Mouse (Mus musculus) myocyte (in vitro differentiated cells): ENCODE measurements around the gene Olfr211. TPM values are rescaled to one million over a fixed set of nuclear protein-coding genes. Genes with fewer than 3 reads are reported as not detected.
"Not testable (repeated sequence)": the region's sequence is repeated elsewhere in the genome, so short reads cannot be mapped to it uniquely, and the experiment has no call there.

Experiments
- H3K27me3 ChIP-seq: one replicate; pipeline ENCODE4 v1.6.1; 2011; ENCODE audit not compliant: control insufficient read depth, insufficient read depth, insufficient read length
- H3K36me3 ChIP-seq: one replicate; pipeline ENCODE4 v1.6.1; 2011; ENCODE audit not compliant: control insufficient read depth, insufficient read depth
- H3K4me2 ChIP-seq: one replicate; pipeline ENCODE4 v1.6.1; 2011; ENCODE audit warnings: low read depth, control low read depth
- H3K4me3 ChIP-seq: one replicate; pipeline ENCODE4 v1.5.1; 2011; ENCODE audit warnings: mild to moderate bottlenecking, control low read depth, moderate library complexity
- H3K79me2 ChIP-seq: one replicate; pipeline ENCODE4 v1.6.1; 2011; ENCODE audit not compliant: control insufficient read depth, insufficient read depth
- H3ac ChIP-seq: one replicate; pipeline ENCODE4 v1.6.1; 2011; ENCODE audit not compliant: control insufficient read depth, insufficient read length
- CEBPB ChIP-seq: IDR thresholded peaks from 2 replicates; pipeline ENCODE4 v1.6.1; 2011; ENCODE audit warnings: mild to moderate bottlenecking, moderate library complexity; ENCODE audit not compliant: poor library complexity, insufficient read depth, severe bottlenecking
- E2F4 ChIP-seq: IDR thresholded peaks from one replicate; pipeline ENCODE4 v1.6.1; 2011; ENCODE audit warnings: mild to moderate bottlenecking, control low read depth, moderate library complexity; ENCODE audit not compliant: insufficient read depth
- MAX ChIP-seq: IDR thresholded peaks from one replicate; pipeline ENCODE4 v1.6.1; 2011; ENCODE audit warnings: low read depth, mild to moderate bottlenecking, control low read depth
- MYOD1 ChIP-seq, 3 experiments: IDR thresholded peaks; one replicate each; pipeline ENCODE4 v1.6.1; 2011; ENCODE audit warnings: control low read depth in 2 of 3, low read depth in 2 of 3, mild to moderate bottlenecking in 2 of 3, moderate library complexity in 1 of 3; ENCODE audit not compliant: insufficient read length in 2 of 3, control insufficient read depth in 1 of 3
- MYOG ChIP-seq, 3 experiments: IDR thresholded peaks; one replicate each; pipeline ENCODE4 v1.6.1; 2011; ENCODE audit warnings: control low read depth in 2 of 3, low read depth in 2 of 3, mild to moderate bottlenecking in 2 of 3; ENCODE audit not compliant: insufficient read length in 2 of 3, control insufficient read depth in 1 of 3, insufficient read depth in 1 of 3
- POLR2A ChIP-seq: IDR thresholded peaks from one replicate; pipeline ENCODE4 v1.6.1; 2011; ENCODE audit warnings: low read depth, mild to moderate bottlenecking, control low read depth, moderate library complexity; ENCODE audit not compliant: insufficient read length
- POLR2AphosphoS2 ChIP-seq: IDR thresholded peaks from one replicate; pipeline ENCODE4 v1.6.1; 2011; ENCODE audit warnings: low read depth, control low read depth; ENCODE audit not compliant: insufficient read length
- REST ChIP-seq: IDR thresholded peaks from one replicate; pipeline ENCODE4 v1.6.1; 2011; ENCODE audit warnings: mild to moderate bottlenecking, control low read depth, moderate library complexity; ENCODE audit not compliant: insufficient read depth, insufficient read length
- SRF ChIP-seq: IDR thresholded peaks from one replicate; pipeline ENCODE4 v1.6.1; 2011; ENCODE audit warnings: low read depth; ENCODE audit not compliant: control insufficient read depth, insufficient read length
- TCF12 ChIP-seq: IDR thresholded peaks from one replicate; pipeline ENCODE4 v1.6.1; 2011; ENCODE audit warnings: mild to moderate bottlenecking, control low read depth; ENCODE audit not compliant: poor library complexity, insufficient read depth, severe bottlenecking
- TCF3 ChIP-seq: IDR thresholded peaks from one replicate; pipeline ENCODE4 v1.6.1; 2011; ENCODE audit warnings: low read depth, control low read depth; ENCODE audit not compliant: insufficient read length
- USF1 ChIP-seq: IDR thresholded peaks from one replicate; pipeline ENCODE4 v1.6.1; 2011; ENCODE audit warnings: low read depth, mild to moderate bottlenecking, control low read depth, moderate library complexity
- polyA plus RNA-seq: library from polyadenylated mRNA; unstranded; fragments of >200 nt; fragmentation: generic; extraction: Trizol; gene quantifications from one replicate; pipeline ENCODE4 v1.2.1, GENCODE M21; 2012; ENCODE audit warnings: missing spikeins

Olfr211 gene
- polyA plus RNA-seq, 1 experiment, result not detected

- no peaks in the 10 kb centered on the region for H3K27me3 ChIP-seq
- H3ac ChIP-seq, result no peak overlapping the region
- H3K4me2 ChIP-seq, result no peak overlapping the region
- TF ChIP-seq E2F4 (no peak), MAX (no peak), TCF3 (no peak), MYOG (IDR thresholded peaks at IDR 0.05; ENCODE audit: control insufficient read depth in 1 of 3, insufficient read depth in 1 of 3, insufficient read length in 2 of 3, low read depth in 2 of 3) (no peak), REST (no peak), USF1 (no peak), MYOD1 (IDR thresholded peaks at IDR 0.05; ENCODE audit: control insufficient read depth in 1 of 3, insufficient read length in 2 of 3, low read depth in 2 of 3) (no peak), CEBPB (no peak), POLR2AphosphoS2 (no peak), SRF (no peak), TCF12 (no peak), POLR2A (no peak)
- no peaks in the 10 kb centered on the region for H3K79me2 ChIP-seq
- no peaks in the 10 kb centered on the region for H3K36me3 ChIP-seq
- no peak overlapping the region for H3K4me3 ChIP-seq
Observed at GRCm38 (mm10) chr6:116485081-116485480, 3.8 kb upstream of the Olfr211 start.

GRCm38 (mm10) chr6:116486833-116487232, 2.1 kb upstream of the Olfr211 start:
- Histone ChIP-seq H3K79me2 (no peaks in the 10 kb centered on the region), H3ac (no peak overlapping the region), H3K36me3 (no peaks in the 10 kb centered on the region), H3K4me3 (no peak overlapping the region), H3K4me2 (no peak overlapping the region), H3K27me3 (peaks cover 4% of the 10 kb centered on the region)
- no peak for TF ChIP-seq E2F4
- no peak for TF ChIP-seq MAX
- TF ChIP-seq POLR2A, result no peak
- no peak for TF ChIP-seq TCF3
- no peak for TF ChIP-seq SRF
- TF ChIP-seq POLR2AphosphoS2, result no peak
- TF ChIP-seq TCF12, result no peak
- TF ChIP-seq USF1, result no peak
- no peak for TF ChIP-seq REST
- no peak for TF ChIP-seq MYOD1 (IDR thresholded peaks at IDR 0.05; ENCODE audit: control insufficient read depth in 1 of 3, insufficient read length in 2 of 3, low read depth in 2 of 3)
- TF ChIP-seq CEBPB, result no peak
- TF ChIP-seq MYOG (IDR thresholded peaks at IDR 0.05; ENCODE audit: control insufficient read depth in 1 of 3, insufficient read depth in 1 of 3, insufficient read length in 2 of 3, low read depth in 2 of 3), result no peak

GRCm38 (mm10) chr6:116493742-116494141, 4.9 kb downstream of the Olfr211 start:
- H3K27me3 ChIP-seq, result peaks cover 4% of the 10 kb centered on the region
- H3K79me2 ChIP-seq, result no peaks in the 10 kb centered on the region
- H3K36me3 ChIP-seq, result no peaks in the 10 kb centered on the region
- H3K4me3 ChIP-seq, result no peak overlapping the region
- no peak overlapping the region for H3ac ChIP-seq
- TF ChIP-seq CEBPB (no peak), REST (no peak), MYOG (IDR thresholded peaks at IDR 0.05; ENCODE audit: control insufficient read depth in 1 of 3, insufficient read depth in 1 of 3, insufficient read length in 2 of 3, low read depth in 2 of 3) (no peak), MAX (no peak), USF1 (no peak), SRF (no peak), TCF3 (no peak), POLR2A (no peak), POLR2AphosphoS2 (no peak), MYOD1 (IDR thresholded peaks at IDR 0.05; ENCODE audit: control insufficient read depth in 1 of 3, insufficient read length in 2 of 3, low read depth in 2 of 3) (no peak)
- no peak overlapping the region for H3K4me2 ChIP-seq

- H3K4me2 ChIP-seq, result no peak overlapping the region
- TF ChIP-seq MYOG (IDR thresholded peaks at IDR 0.05; ENCODE audit: control insufficient read depth in 1 of 3, insufficient read depth in 1 of 3, insufficient read length in 2 of 3, low read depth in 2 of 3) (no peak), USF1 (no peak), POLR2AphosphoS2 (no peak), REST (no peak), SRF (no peak), TCF12 (no peak), TCF3 (no peak), CEBPB (no peak), E2F4 (no peak), MAX (no peak)
- H3K27me3 ChIP-seq, result peaks cover 4% of the 10 kb centered on the region
Observed at GRCm38 (mm10) chr6:116495960-116496359, 7.1 kb downstream of the Olfr211 start.

GRCm38 (mm10) chr6:116506302-116507003, 17.6 kb downstream of the Olfr211 start, which contains the start of gene Olfr212:
TSS of gene Olfr212 (plus strand) at chr6:116506516.
- not testable (repeated sequence) for H3K27me3 ChIP-seq

More at GRCm38 (mm10) chr6:116495960-116496359, 7.1 kb downstream of the Olfr211 start:
- Histone ChIP-seq H3K4me3 (no peak overlapping the region), H3K79me2 (no peaks in the 10 kb centered on the region), H3K36me3 (no peaks in the 10 kb centered on the region), H3ac (no peak overlapping the region)

More at GRCm38 (mm10) chr6:116506302-116507003, 17.6 kb downstream of the Olfr211 start, which contains the start of gene Olfr212:
- not testable (repeated sequence) for H3K36me3 ChIP-seq, H3K4me2 ChIP-seq, H3ac ChIP-seq, H3K4me3 ChIP-seq, H3K79me2 ChIP-seq
